7 mouse cellular contexts compared by ENCODE assay signal in the genomic region with DNA sequence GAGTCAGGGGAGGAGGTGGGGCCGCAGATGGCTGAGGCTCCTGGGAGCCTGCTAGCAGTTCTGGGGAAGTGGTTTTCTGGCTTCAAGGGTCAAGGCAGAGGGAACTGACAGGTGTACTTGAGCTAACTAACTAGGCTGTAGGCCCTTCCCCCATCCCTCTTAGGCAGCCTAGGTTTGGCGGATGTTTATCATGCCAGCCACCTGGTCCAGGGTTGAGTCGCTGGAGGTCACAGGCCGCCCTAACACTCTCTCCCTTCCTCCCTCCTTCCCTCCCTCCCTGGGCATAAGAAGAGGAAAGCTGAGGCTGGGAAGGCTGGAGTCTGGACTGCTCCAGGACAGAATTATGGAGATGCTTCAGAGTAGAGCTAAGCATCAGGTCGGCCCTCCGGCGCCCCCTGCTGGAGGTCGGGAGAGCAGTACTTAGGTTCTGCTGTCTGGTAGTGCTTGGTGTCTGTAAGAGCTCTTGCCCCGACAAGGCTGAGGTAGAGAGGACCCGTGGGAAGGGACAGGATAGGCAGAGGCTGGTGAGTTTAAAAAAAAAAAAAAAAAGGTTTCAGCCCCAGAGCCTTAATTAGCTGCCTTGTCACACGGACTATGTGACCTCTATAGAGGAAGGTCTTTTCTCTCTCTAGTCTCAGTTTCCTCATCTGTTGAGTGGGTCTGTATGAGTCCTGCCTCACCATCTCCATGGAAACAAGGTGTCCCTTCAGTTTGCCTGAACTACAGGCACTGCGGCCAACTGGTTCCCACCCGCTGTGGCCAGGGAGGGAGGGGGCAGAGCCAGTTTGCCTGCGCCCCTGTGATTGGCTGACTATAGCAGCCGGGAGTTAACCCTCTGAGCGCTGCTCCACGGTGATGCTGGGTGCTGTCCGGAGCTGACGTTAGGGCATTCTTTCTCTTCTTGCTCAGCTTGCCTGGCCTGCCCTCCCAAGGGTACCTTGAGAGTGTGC. TPM values are rescaled to one million over a fixed set of nuclear protein-coding genes. Genes with fewer than 3 reads are reported as not detected.
DNase-seq lines count a peak whose midpoint lies in the region; ATAC-seq lines count a peak whose summit lies in the region.

No protein-coding gene starts in this region.

- no peaks in the 10 kb centered on the region for H3K27me3 ChIP-seq in embryonic facial prominence, embryonic 10.5 days (replicated peaks; ENCODE audit: low read depth, poor library complexity, severe bottlenecking)
- H3K27me3 ChIP-seq in limb, embryonic 10.5 days (ENCODE audit: low read depth, poor library complexity, severe bottlenecking): no peaks in the 10 kb centered on the region
- H3K27me3 ChIP-seq in midbrain, embryonic 11.5 days (ENCODE audit: control insufficient read depth, insufficient read depth, low read length): no peaks in the 10 kb centered on the region

- peak overlapping the region; percentile 51 for H3K4me3 ChIP-seq in embryonic facial prominence, embryonic 10.5 days
- peak overlapping the region; percentile 42 for H3K4me3 ChIP-seq in limb, embryonic 10.5 days
- H3K4me3 ChIP-seq in midbrain, embryonic 11.5 days (ENCODE audit: low read depth, low read length): peak overlapping the region; percentile 19; the same call in 1 of the 2 replicates

- peak; percentile 97 for DNase-seq in adrenal gland, postnatal 14 days
- DNase-seq in embryonic facial prominence, embryonic 10.5 days (ENCODE audit: low spot score): peak; percentile 93
- peak; percentile 98 for DNase-seq in heart, adult 11 months
- DNase-seq in kidney, adult 11 months: peak; percentile 88
- DNase-seq in limb, embryonic 10.5 days (ENCODE audit: low spot score): peak; percentile 94
- peak; percentile 98 for DNase-seq in midbrain, embryonic 11.5 days (ENCODE audit: low spot score, missing footprints)
- peak; percentile 91 for DNase-seq in skeletal muscle tissue, adult 2 months (ENCODE audit: low read depth, low spot score)

- H3K36me3 ChIP-seq in embryonic facial prominence, embryonic 10.5 days (replicated peaks): peaks cover 97% of the 10 kb centered on the region
- peaks cover 99% of the 10 kb centered on the region for H3K36me3 ChIP-seq in limb, embryonic 10.5 days
- H3K36me3 ChIP-seq in midbrain, embryonic 11.5 days (ENCODE audit: control insufficient read depth, insufficient read depth, low read length): peaks cover 33% of the 10 kb centered on the region

- H3K4me1 ChIP-seq in embryonic facial prominence, embryonic 10.5 days: peaks cover 64% of the 10 kb centered on the region
- peaks cover 60% of the 10 kb centered on the region for H3K4me1 ChIP-seq in limb, embryonic 10.5 days
- H3K4me1 ChIP-seq in midbrain, embryonic 11.5 days (ENCODE audit: control insufficient read depth, insufficient read depth, low read length): peaks cover 28% of the 10 kb centered on the region

- H3K27ac ChIP-seq in embryonic facial prominence, embryonic 10.5 days (replicated peaks): 0 out of 2 replicates have a peak overlapping the region, but pooled peaks have one; percentile 21
- H3K27ac ChIP-seq in limb, embryonic 10.5 days: 0 out of 2 replicates have a peak overlapping the region, but pooled peaks have one; percentile 26
- no peak overlapping the region for H3K27ac ChIP-seq in midbrain, embryonic 11.5 days (ENCODE audit: low read depth, low read length)

- 11% methylated on average over 19 of the region's 19 CpGs for WGBS in embryonic facial prominence, embryonic 10.5 days
- 15% methylated on average over 19 of the region's 19 CpGs for WGBS in limb, embryonic 10.5 days
- WGBS in midbrain, embryonic 11.5 days: 12% methylated on average over 19 of the region's 19 CpGs

- H3K9me3 ChIP-seq in embryonic facial prominence, embryonic 10.5 days: no peaks in the 10 kb centered on the region
- H3K9me3 ChIP-seq in limb, embryonic 10.5 days (replicated peaks): no peaks in the 10 kb centered on the region
- no peaks in the 10 kb centered on the region for H3K9me3 ChIP-seq in midbrain, embryonic 11.5 days (ENCODE audit: control insufficient read depth, low read length)

- peak; percentile 87 for ATAC-seq in midbrain, embryonic 11.5 days (ENCODE audit: low FRiP score)

- H3K9ac ChIP-seq in midbrain, embryonic 11.5 days (ENCODE audit: low read length): peak overlapping the region; percentile 25; the same call in 1 of the 2 replicates

- peak overlapping the region; percentile 37 for H3K4me2 ChIP-seq in midbrain, embryonic 11.5 days

RNA-seq across cellular contexts. Expression of gene Setd1b, which starts 7.7 kb away (rescaled TPM):
- total RNA-seq in adrenal gland, postnatal 14 days (2021): 25.5 and 29.7 TPM in 2 replicates
- polyA plus RNA-seq in embryonic facial prominence, embryonic 10.5 days (2016; fragmentation: Nextera tagmentation; extraction: Ambion mirVana): 8.1 TPM in 2 replicates
- 9.4 and 10.6 TPM in 2 replicates for polyA plus RNA-seq in limb, embryonic 10.5 days (2016; fragmentation: Nextera tagmentation; extraction: Ambion mirVana)
- 9.8 and 10.0 TPM in 2 replicates for polyA plus RNA-seq in midbrain, embryonic 11.5 days (2014; fragmentation: Nextera tagmentation; extraction: Ambion mirVana)

RNA-seq across cellular contexts. Expression of gene Rhof, which starts 17.2 kb away (rescaled TPM):
- 0.89 and 4.2 TPM in 2 replicates for total RNA-seq in adrenal gland, postnatal 14 days (2021)
- polyA plus RNA-seq in embryonic facial prominence, embryonic 10.5 days (2016; fragmentation: Nextera tagmentation; extraction: Ambion mirVana): 1.2 and 2.2 TPM in 2 replicates
- 1.8 and 2.0 TPM in 2 replicates for polyA plus RNA-seq in limb, embryonic 10.5 days (2016; fragmentation: Nextera tagmentation; extraction: Ambion mirVana)
- 1.6 TPM in 2 replicates for polyA plus RNA-seq in midbrain, embryonic 11.5 days (2014; fragmentation: Nextera tagmentation; extraction: Ambion mirVana)

RNA-seq across cellular contexts. Expression of gene Psmd9, which starts 19.5 kb away (rescaled TPM):
- total RNA-seq in adrenal gland, postnatal 14 days (2021): 25.6 and 28.6 TPM in 2 replicates
- 79.1 and 89.3 TPM in 2 replicates for polyA plus RNA-seq in embryonic facial prominence, embryonic 10.5 days (2016; fragmentation: Nextera tagmentation; extraction: Ambion mirVana)
- 90.1 and 92.0 TPM in 2 replicates for polyA plus RNA-seq in limb, embryonic 10.5 days (2016; fragmentation: Nextera tagmentation; extraction: Ambion mirVana)
- polyA plus RNA-seq in midbrain, embryonic 11.5 days (2014; fragmentation: Nextera tagmentation; extraction: Ambion mirVana): 59.6 and 60.7 TPM in 2 replicates

RNA-seq across cellular contexts. Expression of gene Hpd, which starts 32.8 kb away (rescaled TPM):
- 9.9 and 203 TPM in 2 replicates for total RNA-seq in adrenal gland, postnatal 14 days (2021)
- not detected in 2 replicates for polyA plus RNA-seq in embryonic facial prominence, embryonic 10.5 days (2016; fragmentation: Nextera tagmentation; extraction: Ambion mirVana)
- not detected in 2 replicates for polyA plus RNA-seq in limb, embryonic 10.5 days (2016; fragmentation: Nextera tagmentation; extraction: Ambion mirVana)
- not detected in 2 replicates for polyA plus RNA-seq in midbrain, embryonic 11.5 days (2014; fragmentation: Nextera tagmentation; extraction: Ambion mirVana)
